Mouse (Mus musculus) embryonic facial prominence, embryonic 13.5 days (tissue): ENCODE measurements at regions not wholly inside any gene's neighbourhood (a gene's known extent, or its start where the extent isn't known, plus 50 kb on each side); places are given as distances from the start of the nearest gene placed in this dataset.

Experiments
- ATAC-seq: fragments of 200-750 bp; cut with Nextera tagmentation; 2 replicates; pipeline ENCODE4 v1.8.0; 2017; ENCODE audit warnings: low read depth; ENCODE audit not compliant: insufficient number of reproducible peaks, insufficient read depth, low FRiP score, low TSS enrichment
- H3K27ac ChIP-seq: fragments of 300-500 bp; sonication (generic); 2 replicates; pipeline ENCODE4 v1.5.1; 2015; ENCODE audit warnings: moderate library complexity, mild to moderate bottlenecking, inconsistent platforms
- H3K27me3 ChIP-seq: fragments of 300-500 bp; sonication (generic); 2 replicates; pipeline ENCODE4 v1.6.1; 2015; ENCODE audit warnings: mild to moderate bottlenecking, inconsistent platforms
- H3K36me3 ChIP-seq: fragments of 300-500 bp; sonication (generic); 2 replicates; pipeline ENCODE4 v1.6.1; 2015; ENCODE audit warnings: mild to moderate bottlenecking, inconsistent platforms
- H3K4me1 ChIP-seq: fragments of 300-500 bp; sonication (generic); 2 replicates; pipeline ENCODE4 v1.6.1; 2015; ENCODE audit warnings: inconsistent platforms
- H3K4me2 ChIP-seq: fragments of 300-500 bp; sonication (generic); 2 replicates; pipeline ENCODE4 v1.6.1; 2015; ENCODE audit warnings: moderate library complexity, mild to moderate bottlenecking, inconsistent platforms
- H3K4me3 ChIP-seq: fragments of 300-500 bp; sonication (generic); 2 replicates; pipeline ENCODE4 v1.5.1; 2015; ENCODE audit warnings: mild to moderate bottlenecking, inconsistent platforms
- H3K9ac ChIP-seq: fragments of 300-500 bp; sonication (generic); 2 replicates; pipeline ENCODE4 v1.6.1; 2015; ENCODE audit warnings: mild to moderate bottlenecking, inconsistent platforms
- H3K9me3 ChIP-seq: fragments of 300-500 bp; sonication (generic); 2 replicates; pipeline ENCODE4 v1.6.1; 2016; ENCODE audit warnings: inconsistent platforms
- WGBS: fragments of 180-500 bp; shearing (Covaris S2); methylation state at CpG from one replicate; pipeline ENCODE4 v1.1.7; 2015; ENCODE audit warnings: mixed read lengths; 5-methylcytosine and 5-hydroxymethylcytosine counted together

DNA sequence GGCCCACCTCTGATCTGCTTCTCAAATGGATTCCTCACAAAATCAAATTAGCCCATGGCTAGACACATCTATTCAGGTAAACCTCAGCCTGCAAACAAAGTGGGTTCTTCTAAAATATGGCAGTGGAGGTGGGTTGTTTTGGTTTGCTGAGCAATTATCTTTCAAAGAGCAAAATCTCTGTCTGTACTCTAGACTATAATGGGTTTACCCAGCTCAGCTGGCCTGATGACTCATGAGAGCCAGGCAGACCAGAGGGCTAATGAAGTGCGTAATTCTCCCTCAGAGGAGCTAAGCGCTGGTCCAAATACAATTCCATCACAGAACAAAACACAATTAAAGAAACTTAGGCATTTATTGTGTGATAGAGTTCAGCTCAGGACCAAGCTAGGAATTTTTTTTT lies 86.1 kb downstream of the Cartpt start:
- no peaks in the 10 kb centered on the region for H3K27me3 ChIP-seq
- no peaks in the 10 kb centered on the region; the same call in 1 of the 2 replicates for H3K4me1 ChIP-seq
- H3K36me3 ChIP-seq: no peaks in the 10 kb centered on the region
- no peak overlapping the region for H3K27ac ChIP-seq
- no peak overlapping the region for H3K4me2 ChIP-seq
- no peak overlapping the region for H3K9ac ChIP-seq
- no peak for ATAC-seq
- no peaks in the 10 kb centered on the region for H3K9me3 ChIP-seq
- no peak overlapping the region for H3K4me3 ChIP-seq
- 67% methylated on average over 2 of the region's 2 CpGs for WGBS

DNA sequence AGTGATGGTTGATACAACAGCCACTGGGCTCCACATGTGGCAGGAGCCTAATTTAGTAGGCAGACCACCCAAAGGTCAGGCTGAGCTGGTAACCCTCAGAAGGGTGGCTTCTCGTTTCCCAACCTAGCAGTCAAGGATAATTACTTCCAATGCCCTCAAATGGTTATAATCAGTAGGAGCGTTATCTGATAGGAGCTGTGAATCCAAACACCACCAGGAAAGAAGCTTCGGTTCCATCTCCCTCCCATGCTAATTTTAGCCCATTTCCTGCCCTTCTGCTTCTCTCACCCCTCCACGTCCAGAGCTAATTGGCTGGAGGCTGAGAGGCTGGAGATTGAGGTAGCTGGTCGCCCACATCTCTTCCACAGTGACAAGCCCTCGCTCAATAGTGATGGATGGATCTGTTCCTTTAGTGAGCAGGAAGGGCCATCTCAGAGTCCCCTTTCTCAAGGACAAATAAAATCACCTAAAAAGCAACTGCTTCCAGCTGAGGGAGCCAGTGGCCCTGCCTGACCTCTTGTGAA lies 86.8 kb downstream of the Cartpt start:
- ATAC-seq: no peak
- no peaks in the 10 kb centered on the region for H3K9me3 ChIP-seq
- no peak overlapping the region for H3K4me2 ChIP-seq
- WGBS: 43% methylated on average over 6 of the region's 6 CpGs
- H3K27ac ChIP-seq: no peak overlapping the region
- no peak overlapping the region for H3K4me3 ChIP-seq
- no peaks in the 10 kb centered on the region for H3K27me3 ChIP-seq
- no peak overlapping the region for H3K9ac ChIP-seq
- no peaks in the 10 kb centered on the region for H3K36me3 ChIP-seq
- no peaks in the 10 kb centered on the region; the same call in 1 of the 2 replicates for H3K4me1 ChIP-seq

DNA sequence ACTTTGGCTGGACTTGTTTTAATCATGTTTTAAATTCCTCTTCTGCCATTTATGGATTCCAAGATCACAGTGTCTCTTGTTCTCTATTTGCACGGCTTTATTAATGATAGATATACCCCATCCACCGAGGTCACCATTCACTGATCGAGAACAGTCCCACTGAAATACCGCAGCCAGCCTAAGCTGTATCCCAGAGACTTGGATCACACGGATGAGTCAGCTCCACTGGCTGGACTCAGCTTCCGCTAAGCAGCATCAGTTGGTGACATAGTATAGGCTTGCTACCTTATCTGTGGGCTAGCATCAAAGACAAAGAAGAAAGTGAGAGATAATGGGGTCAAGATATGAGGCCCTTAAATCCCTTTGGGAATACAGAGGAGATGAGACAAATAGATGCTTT lies 106.4 kb downstream of the Cartpt start:
- no peaks in the 10 kb centered on the region for H3K36me3 ChIP-seq
- H3K4me1 ChIP-seq: peaks cover 31% of the 10 kb centered on the region
- no peak overlapping the region for H3K9ac ChIP-seq
- H3K27me3 ChIP-seq: no peaks in the 10 kb centered on the region
- WGBS: 61% methylated on average over 6 of the region's 6 CpGs
- H3K4me3 ChIP-seq: no peak overlapping the region
- H3K4me2 ChIP-seq: no peak overlapping the region
- H3K27ac ChIP-seq: peak overlapping the region; percentile 78
- ATAC-seq: no peak
- no peaks in the 10 kb centered on the region for H3K9me3 ChIP-seq

DNA sequence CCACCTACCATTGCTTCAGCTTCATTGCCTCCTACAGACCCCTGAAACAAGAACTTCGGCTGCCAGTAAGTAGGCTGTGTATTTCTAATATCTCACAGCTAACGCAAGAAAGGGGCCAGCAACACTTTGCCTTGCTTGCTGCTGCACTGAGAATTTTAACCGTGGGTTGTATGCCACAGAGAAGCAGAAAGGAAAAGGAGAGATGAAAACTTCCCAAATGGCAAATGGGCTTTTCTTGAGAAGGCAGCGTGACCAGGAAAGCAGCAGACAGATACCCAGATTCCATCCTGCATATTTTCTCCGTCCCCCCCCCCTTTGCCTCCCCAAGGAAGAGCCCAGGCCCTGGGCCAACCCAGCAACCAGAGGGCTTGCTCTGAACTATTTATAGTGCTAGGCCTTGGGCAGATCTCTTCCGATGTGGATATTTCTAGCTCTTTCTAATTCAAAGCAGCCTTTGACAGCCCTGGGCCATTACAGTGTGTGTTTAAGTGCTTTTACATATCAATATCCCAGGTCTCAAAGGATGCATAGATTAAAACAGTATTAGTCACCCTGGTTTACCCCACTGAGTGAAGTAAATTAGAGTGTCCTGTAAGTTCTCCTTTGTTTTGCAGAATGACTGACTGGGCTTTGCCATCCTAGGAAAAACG lies 107.0 kb downstream of the Cartpt start:
- no peaks in the 10 kb centered on the region for H3K36me3 ChIP-seq
- no peak overlapping the region for H3K4me3 ChIP-seq
- H3K4me1 ChIP-seq: peaks cover 31% of the 10 kb centered on the region
- no peak overlapping the region for H3K9ac ChIP-seq
- H3K9me3 ChIP-seq: no peaks in the 10 kb centered on the region
- H3K27me3 ChIP-seq: no peaks in the 10 kb centered on the region
- peak overlapping the region; percentile 78 for H3K27ac ChIP-seq
- H3K4me2 ChIP-seq: no peak overlapping the region
- ATAC-seq: peak; percentile 67; the same call in 1 of the 2 replicates
- 23% methylated on average over 7 of the region's 7 CpGs for WGBS

DNA sequence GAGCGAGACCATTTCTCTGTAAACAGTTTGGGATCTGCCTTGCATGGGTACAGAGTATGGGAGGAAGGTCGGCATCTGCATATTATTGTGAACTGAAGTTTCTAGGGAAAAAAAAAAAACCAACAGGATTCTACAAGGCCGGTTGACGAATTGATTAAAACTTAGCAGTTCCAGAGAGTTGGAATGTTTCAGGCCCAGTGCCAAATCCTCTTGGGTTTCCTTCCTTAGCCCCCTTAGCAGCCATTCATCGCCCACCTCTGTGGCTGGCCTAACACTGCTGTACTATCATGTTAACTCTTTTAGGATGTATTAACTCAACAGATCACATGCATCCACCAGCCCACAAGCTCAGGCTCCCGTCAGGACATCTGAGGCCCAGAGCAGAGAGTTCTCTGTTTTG lies 107.9 kb downstream of the Cartpt start:
- Histone ChIP-seq H3K4me3 (no peak overlapping the region), H3K4me2 (no peak overlapping the region), H3K27ac (peak overlapping the region; percentile 78), H3K9ac (no peak overlapping the region), H3K27me3 (no peaks in the 10 kb centered on the region), H3K9me3 (no peaks in the 10 kb centered on the region), H3K4me1 (peaks cover 31% of the 10 kb centered on the region), H3K36me3 (no peaks in the 10 kb centered on the region)
- 42% methylated on average over 6 of the region's 6 CpGs for WGBS
- ATAC-seq: no peak

DNA sequence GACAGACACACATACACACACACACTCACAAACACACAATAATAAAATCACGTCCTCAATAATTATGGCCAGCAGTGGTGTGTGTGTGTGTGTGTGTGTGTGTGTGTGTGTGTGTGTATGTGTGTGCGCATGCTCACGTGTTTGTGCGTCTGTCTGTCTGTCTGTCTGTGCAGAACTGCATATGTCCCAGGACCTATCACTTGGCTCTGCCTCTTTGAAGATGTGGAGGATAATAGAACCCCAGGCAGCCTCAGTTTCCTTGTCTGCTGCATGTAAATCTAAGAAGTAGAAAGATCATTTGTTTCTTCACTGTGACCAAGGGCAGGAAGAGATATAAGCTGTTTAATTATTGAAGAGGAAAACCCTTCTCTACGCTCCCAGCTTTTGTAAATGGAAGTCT lies 109.9 kb downstream of the Cartpt start:
- Histone ChIP-seq H3K27ac (no peak overlapping the region), H3K4me3 (no peak overlapping the region), H3K9me3 (no peaks in the 10 kb centered on the region), H3K9ac (no peak overlapping the region), H3K4me2 (no peak overlapping the region), H3K27me3 (no peaks in the 10 kb centered on the region), H3K36me3 (no peaks in the 10 kb centered on the region), H3K4me1 (peaks cover 31% of the 10 kb centered on the region)
- ATAC-seq: no peak
- 90% methylated on average over 5 of the region's 5 CpGs for WGBS

DNA sequence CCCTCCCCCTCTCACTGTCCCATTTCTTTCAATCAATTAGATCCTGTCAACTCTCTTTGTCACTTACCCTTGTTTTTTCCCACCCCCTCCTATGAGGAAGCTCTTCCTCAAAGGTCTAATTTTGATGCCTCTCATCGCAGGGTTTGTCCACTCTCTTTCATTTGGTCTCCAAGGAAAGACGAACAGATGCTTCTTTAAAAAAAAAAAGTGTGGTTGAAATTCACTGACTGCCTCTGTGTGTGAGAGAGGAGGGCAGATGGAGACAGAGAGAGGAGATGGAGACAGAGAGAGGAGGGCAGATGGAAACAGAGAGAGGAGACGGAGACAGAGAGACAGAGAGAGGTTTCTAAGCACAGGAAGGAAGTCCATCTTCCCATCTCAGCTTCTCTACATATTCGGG lies 113.1 kb downstream of the Cartpt start:
- H3K27ac ChIP-seq: no peak overlapping the region

DNA sequence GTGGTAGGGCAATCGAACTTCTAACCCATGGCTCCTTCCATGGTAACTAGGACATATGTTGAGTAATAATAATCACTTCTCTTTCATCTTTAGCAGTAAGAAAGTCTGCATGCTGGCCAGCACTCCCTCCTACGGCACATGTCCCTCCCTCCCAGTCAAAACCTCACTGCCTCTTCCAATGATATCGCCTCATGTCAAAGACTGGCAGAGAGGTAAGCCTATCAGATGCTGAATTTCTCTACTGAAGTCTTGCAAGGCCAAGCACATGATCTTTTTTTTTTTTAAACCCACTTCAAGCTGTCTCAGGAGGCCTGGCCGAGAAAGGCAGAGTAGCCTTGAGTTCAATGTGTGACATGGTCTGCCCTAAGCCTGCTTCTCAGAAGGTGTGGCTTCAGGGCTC lies 115.5 kb downstream of the Cartpt start:
- ATAC-seq: no peak
- Histone ChIP-seq H3K27ac (no peak overlapping the region), H3K9me3 (no peaks in the 10 kb centered on the region), H3K4me2 (no peak overlapping the region), H3K4me1 (peaks cover 32% of the 10 kb centered on the region), H3K36me3 (no peaks in the 10 kb centered on the region), H3K27me3 (no peaks in the 10 kb centered on the region), H3K4me3 (no peak overlapping the region), H3K9ac (no peak overlapping the region)
- 87% methylated on average over 4 of the region's 4 CpGs for WGBS

More for the DNA sequence above, 113.1 kb downstream of the Cartpt start:
- Histone ChIP-seq H3K36me3 (no peaks in the 10 kb centered on the region), H3K9ac (no peak overlapping the region), H3K4me3 (no peak overlapping the region), H3K27me3 (no peaks in the 10 kb centered on the region), H3K9me3 (no peaks in the 10 kb centered on the region), H3K4me1 (peaks cover 23% of the 10 kb centered on the region), H3K4me2 (no peak overlapping the region)
- WGBS: 69% methylated on average over 4 of the region's 4 CpGs
- ATAC-seq: no peak

DNA sequence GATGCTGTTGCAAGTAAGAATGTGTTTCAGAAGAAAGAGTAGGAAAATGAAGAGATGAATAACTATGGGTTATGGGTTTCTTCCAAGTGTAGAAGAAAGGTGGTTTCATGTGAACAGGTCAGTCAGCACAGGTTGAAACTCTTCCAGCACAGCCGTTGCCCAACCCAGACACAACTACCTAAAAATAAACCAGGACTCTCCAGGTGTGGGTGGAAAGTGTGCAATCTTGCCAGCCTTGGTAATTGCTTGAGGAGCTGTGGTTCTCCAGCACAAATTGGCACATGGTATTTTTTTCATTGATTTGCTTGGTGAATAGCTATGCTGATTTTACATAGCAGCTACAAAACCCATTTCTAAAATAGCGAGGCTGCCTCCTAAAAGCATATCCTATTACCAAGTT lies 116.6 kb downstream of the Cartpt start:
- Histone ChIP-seq H3K27ac (no peak overlapping the region), H3K4me1 (peaks cover 33% of the 10 kb centered on the region), H3K9ac (no peak overlapping the region), H3K36me3 (no peaks in the 10 kb centered on the region), H3K27me3 (no peaks in the 10 kb centered on the region), H3K4me2 (no peak overlapping the region), H3K4me3 (no peak overlapping the region), H3K9me3 (no peaks in the 10 kb centered on the region)
- WGBS: 71% methylated on average over 2 of the region's 2 CpGs
- no peak for ATAC-seq

DNA sequence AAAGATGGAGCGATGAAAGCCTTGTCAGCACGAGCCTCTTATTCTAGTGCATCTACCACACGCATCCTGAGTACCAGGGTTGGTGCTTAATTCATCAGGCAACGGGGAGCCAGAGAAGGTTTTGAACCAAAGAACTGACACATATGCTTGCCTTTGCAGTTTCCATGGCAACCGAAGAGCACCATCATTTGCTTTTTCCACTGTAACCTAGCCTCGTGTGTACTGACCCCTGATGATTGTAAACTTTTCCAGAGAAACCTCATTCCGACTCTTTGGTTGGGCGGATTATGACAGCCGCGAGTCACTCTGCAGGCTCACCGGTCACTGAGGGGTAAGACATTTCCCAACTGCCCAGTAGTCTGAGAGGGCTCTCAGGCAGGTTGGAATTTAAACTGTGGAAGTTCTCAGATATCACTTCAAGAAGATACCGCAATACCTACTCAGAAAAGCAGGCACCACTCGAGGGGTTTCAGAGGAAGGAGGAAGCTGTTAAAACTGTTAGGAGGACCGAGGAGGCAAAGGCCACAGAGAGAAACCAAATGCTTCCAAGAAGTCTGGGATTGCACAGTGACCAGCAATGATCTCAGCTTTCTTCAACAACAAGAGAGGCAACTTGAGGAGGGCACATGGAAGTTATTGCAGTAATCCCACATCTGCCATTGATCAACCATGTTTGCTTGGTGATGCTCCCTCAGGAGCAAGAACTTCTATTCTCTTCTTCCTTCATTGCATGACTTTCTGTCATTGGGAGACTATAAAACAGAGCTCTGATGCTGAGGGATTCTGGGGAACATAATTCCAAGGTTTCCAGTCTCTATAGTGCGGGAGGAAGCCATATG lies 117.8 kb downstream of the Cartpt start:
- Histone ChIP-seq H3K27me3 (no peaks in the 10 kb centered on the region), H3K4me2 (no peak overlapping the region), H3K36me3 (no peaks in the 10 kb centered on the region), H3K27ac (no peak overlapping the region), H3K9me3 (no peaks in the 10 kb centered on the region), H3K9ac (no peak overlapping the region), H3K4me1 (peaks cover 33% of the 10 kb centered on the region), H3K4me3 (no peak overlapping the region)
- 63% methylated on average over 15 of the region's 15 CpGs for WGBS
- ATAC-seq: no peak

DNA sequence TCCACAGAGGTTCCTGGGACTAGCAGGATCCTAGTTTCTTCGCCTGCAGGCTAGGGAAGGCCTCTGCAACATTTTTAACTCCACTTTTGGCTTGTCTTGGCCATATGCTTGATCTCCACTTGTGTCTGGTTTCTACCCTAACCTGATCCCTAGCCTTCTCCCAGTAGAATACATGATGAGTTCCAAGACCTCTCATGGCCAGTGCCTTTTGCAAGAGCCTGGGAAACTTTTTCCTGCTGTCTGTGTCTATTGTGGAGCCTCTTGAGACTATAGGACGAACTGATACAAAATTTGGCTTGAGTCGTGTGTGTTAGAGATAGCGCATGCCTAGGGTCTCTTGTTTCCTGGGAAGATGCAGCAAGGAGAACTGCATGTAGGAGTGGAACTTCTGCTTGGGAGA lies 119.3 kb downstream of the Cartpt start:
- no peak for ATAC-seq
- no peaks in the 10 kb centered on the region for H3K27me3 ChIP-seq
- H3K36me3 ChIP-seq: no peaks in the 10 kb centered on the region
- H3K4me2 ChIP-seq: no peak overlapping the region
- H3K9ac ChIP-seq: no peak overlapping the region
- H3K27ac ChIP-seq: no peak overlapping the region
- WGBS: 76% methylated on average over 4 of the region's 4 CpGs
- no peaks in the 10 kb centered on the region for H3K9me3 ChIP-seq
- peaks cover 33% of the 10 kb centered on the region for H3K4me1 ChIP-seq
- no peak overlapping the region for H3K4me3 ChIP-seq
